Mouse (Mus musculus): ENCODE data around the gene Nlrc3.

DNA sequence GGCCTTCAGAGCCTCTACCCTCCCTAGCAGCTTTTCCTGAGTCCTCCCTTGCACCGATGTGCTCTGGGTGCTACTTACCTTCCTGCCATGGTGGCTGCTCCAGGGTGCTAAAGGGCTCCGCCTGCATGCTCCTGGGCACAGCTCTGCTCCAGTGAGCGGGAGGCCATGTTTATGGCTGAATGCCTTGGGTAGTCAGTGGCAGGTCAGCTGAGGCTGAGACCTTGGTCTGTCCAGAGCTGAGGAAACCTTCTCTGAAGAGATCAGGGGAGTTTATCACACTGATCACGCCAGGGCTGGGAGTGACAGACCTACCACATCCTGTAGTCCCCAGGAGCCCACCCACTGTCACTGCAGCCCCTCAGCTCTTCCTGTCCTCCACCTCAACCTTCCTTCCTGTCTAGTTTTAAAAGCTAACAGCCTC lies at the start of gene Nlrc3:
- TF ChIP-seq TAL1 (IDR thresholded peaks at IDR 0.05; ENCODE audit: low read length) (no peak), GATA1 (IDR thresholded peaks at IDR 0.05; ENCODE audit: low read length) (no peak)

All from erythroblast, embryonic 14.5 days (primary cell).